Mouse (Mus musculus) intestine, embryonic 15.5 days (tissue): ENCODE data around the gene Rab15. TPM values are rescaled to one million over a fixed set of nuclear protein-coding genes. Genes with fewer than 3 reads are reported as not detected.

Experiments used
- ATAC-seq: fragments of 200-750 bp; cut with Nextera tagmentation; 2 replicates; pipeline ENCODE4 v1.8.0; 2017; ENCODE audit warnings: moderate TSS enrichment, moderate library complexity
- H3K27ac ChIP-seq: fragments of 300-500 bp; sonication (generic); 2 replicates; pipeline ENCODE4 v1.5.1; 2015; ENCODE audit warnings: mild to moderate bottlenecking, inconsistent platforms
- H3K27me3 ChIP-seq: fragments of 300-500 bp; sonication (generic); replicated peaks from 2 replicates; pipeline ENCODE4 v1.6.1; 2015; ENCODE audit warnings: inconsistent platforms
- H3K36me3 ChIP-seq: fragments of 300-500 bp; sonication (generic); 2 replicates; pipeline ENCODE4 v1.6.1; 2015; ENCODE audit warnings: inconsistent platforms
- H3K4me1 ChIP-seq: fragments of 300-500 bp; sonication (generic); replicated peaks from 2 replicates; pipeline ENCODE4 v1.6.1; 2015; ENCODE audit warnings: inconsistent platforms
- H3K4me2 ChIP-seq: fragments of 300-500 bp; sonication (generic); replicated peaks from 2 replicates; pipeline ENCODE4 v1.6.1; 2015; ENCODE audit warnings: mild to moderate bottlenecking, inconsistent platforms
- H3K4me3 ChIP-seq: fragments of 300-500 bp; sonication (generic); replicated peaks from 2 replicates; pipeline ENCODE4 v1.5.1; 2015; ENCODE audit warnings: inconsistent platforms
- H3K9ac ChIP-seq: fragments of 300-500 bp; sonication (generic); 2 replicates; pipeline ENCODE4 v1.6.1; 2015; ENCODE audit warnings: inconsistent platforms
- H3K9me3 ChIP-seq: fragments of 300-500 bp; sonication (generic); 2 replicates; pipeline ENCODE4 v1.6.1; 2016; ENCODE audit warnings: inconsistent platforms
- WGBS: fragments of 180-500 bp; shearing (Covaris S2); methylation state at CpG from one replicate; pipeline ENCODE4 v1.1.7; 2015; 5-methylcytosine and 5-hydroxymethylcytosine counted together
- polyA plus RNA-seq: library from polyadenylated mRNA; unstranded; fragments of >200 nt; fragmentation: Nextera tagmentation; extraction: Ambion mirVana; gene quantifications from 2 replicates; pipeline ENCODE4 v1.2.1, GENCODE M21; 2015

Rab15 gene
- polyA plus RNA-seq, 1 experiment from 2014 or later, result 20.8 TPM

- 31% methylated on average over 20 of the region's 20 CpGs for WGBS
- Histone ChIP-seq H3K9me3 (no peaks in the 10 kb centered on the region), H3K4me2 (peak overlapping the region; percentile 74), H3K4me1 (peaks cover 6% of the 10 kb centered on the region; the same call in 1 of the 2 replicates), H3K27me3 (no peaks in the 10 kb centered on the region), H3K36me3 (no peaks in the 10 kb centered on the region), H3K9ac (peak overlapping the region; percentile 56), H3K27ac (no peak overlapping the region), H3K4me3 (peak overlapping the region; percentile 60)
- peak; percentile 27 for ATAC-seq
These were observed 56.6 kb downstream of the Rab15 start for GRCm38 (mm10) chr12:76765901-76766630.

GRCm38 (mm10) chr12:76765354-76765851 lies 57.3 kb downstream of the Rab15 start, which contains the start of the genes Churc1 and Fntb:
TSS of gene Churc1 (plus strand) at chr12:76765538.
TSS of gene Fntb (plus strand) at chr12:76765589.
- Histone ChIP-seq H3K4me2 (peak within 1 kb of the TSS; percentile 74), H3K36me3 (no peaks in the 10 kb centered on the region), H3K27me3 (no peaks in the 10 kb centered on the region), H3K9ac (peak within 1 kb of the TSS; percentile 56), H3K9me3 (no peaks in the 10 kb centered on the region), H3K27ac (0 out of 2 replicates have a peak within 1 kb of the TSS, but pooled peaks have one; percentile 61), H3K4me1 (peaks cover 6% of the 10 kb centered on the region; the same call in 1 of the 2 replicates), H3K4me3 (peak within 1 kb of the TSS; percentile 60)
- under 1% methylated on average over 31 of the region's 31 CpGs for WGBS
- ATAC-seq, result peak; percentile 99

- Histone ChIP-seq H3K4me1 (no peaks in the 10 kb centered on the region), H3K9me3 (no peaks in the 10 kb centered on the region), H3K27me3 (no peaks in the 10 kb centered on the region), H3K9ac (no peak overlapping the region), H3K4me2 (no peak overlapping the region), H3K4me3 (no peak overlapping the region), H3K27ac (no peak overlapping the region), H3K36me3 (no peaks in the 10 kb centered on the region)
- WGBS, result 49% methylated on average over 14 of the region's 14 CpGs
- no peak for ATAC-seq
These were observed 69.9 kb downstream of the Rab15 start for GRCm38 (mm10) chr12:76752652-76753318.

DNA sequence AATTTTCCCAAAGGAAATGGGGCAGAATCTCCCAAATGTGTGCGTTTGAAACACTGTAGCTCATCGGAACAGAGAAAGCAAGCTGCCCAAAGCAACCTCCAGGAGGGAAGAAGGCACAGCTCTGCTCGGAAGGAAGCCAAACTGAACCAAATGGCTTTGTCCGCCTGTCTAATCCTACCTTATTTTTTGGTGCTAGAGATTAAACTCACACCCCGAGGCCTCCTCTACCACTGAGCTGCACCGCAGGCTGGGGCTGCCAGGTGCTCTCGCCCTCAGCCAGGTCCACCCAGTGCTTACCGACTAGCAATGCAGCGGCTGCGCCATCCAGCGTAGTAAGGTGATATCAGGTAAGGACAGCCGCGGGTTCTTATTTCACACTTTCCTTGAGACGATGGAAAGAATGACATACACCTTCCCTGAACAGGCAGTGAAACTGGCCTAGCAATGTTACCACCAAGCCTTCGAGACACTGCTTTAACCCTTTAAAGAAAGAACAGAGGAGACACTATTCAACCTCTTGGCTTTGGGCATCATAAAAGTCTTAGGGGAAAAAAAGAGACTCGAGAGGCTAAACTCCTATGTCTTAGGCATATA lies 71.7 kb downstream of the Rab15 start:
- ATAC-seq, result no peak
- no peaks in the 10 kb centered on the region for H3K9me3 ChIP-seq

More for the DNA sequence above, 71.7 kb downstream of the Rab15 start:
- H3K4me3 ChIP-seq, result no peak overlapping the region
- H3K36me3 ChIP-seq, result no peaks in the 10 kb centered on the region
- H3K27ac ChIP-seq, result no peak overlapping the region
- no peak overlapping the region for H3K9ac ChIP-seq
- no peaks in the 10 kb centered on the region for H3K4me1 ChIP-seq
- no peak overlapping the region for H3K4me2 ChIP-seq
- H3K27me3 ChIP-seq, result no peaks in the 10 kb centered on the region
- WGBS, result 83% methylated on average over 16 of the region's 16 CpGs

Other genes starting within 250 kb of the Rab15 start
- gene Sptb, start 112.4 kb downstream of the Rab15 start, polyA plus RNA-seq, result 1.3 and 2.0 TPM in 2 replicates
- gene Churc1, start 57.4 kb downstream of the Rab15 start, polyA plus RNA-seq, result 107 and 147 TPM in 2 replicates
- 30.1 and 30.7 TPM in 2 replicates for gene Fntb, start 57.3 kb downstream of the Rab15 start, polyA plus RNA-seq
- 81.9 and 89.6 TPM in 2 replicates for gene Gpx2, start 27.4 kb downstream of the Rab15 start, polyA plus RNA-seq
- gene Max, start 139.3 kb upstream of the Rab15 start, polyA plus RNA-seq, result 13.0 and 13.1 TPM in 2 replicates